Mouse (Mus musculus): ENCODE measurements around the gene Slc38a3.

- no peak for TF ChIP-seq POLR2A (IDR thresholded peaks at IDR 0.05; ENCODE audit: insufficient read depth, low read depth, low read length)
- no peak for TF ChIP-seq CTCF (IDR thresholded peaks at IDR 0.05; ENCODE audit: insufficient read depth, low read depth, low read length)
Observed at GRCm38 (mm10) chr9:107665308-107665707, 4.0 kb downstream of the Slc38a3 start.
